Mouse (Mus musculus) lung, postnatal 4 days (tissue): ENCODE results near the gene Eif2b5.

ENCODE experiments used
- DNase-seq, 2 experiments: peaks; one replicate each; pipeline ENCODE4 v3.0.0; 2021

Eif2b5 gene

GRCm38 (mm10) chr16:20537601-20538320, 39.1 kb downstream of the Eif2b5 start:
- no peak for DNase-seq

- no peak for DNase-seq
Observed at GRCm38 (mm10) chr16:20539649-20540048, 41.0 kb downstream of the Eif2b5 start.

GRCm38 (mm10) chr16:20540438-20540837, 41.8 kb downstream of the Eif2b5 start:
- DNase-seq, result no peak

GRCm38 (mm10) chr16:20545696-20546095, 47.1 kb downstream of the Eif2b5 start:
- no peak for DNase-seq

- no peak for DNase-seq
Observed at GRCm38 (mm10) chr16:20547423-20547822, 48.8 kb downstream of the Eif2b5 start.

- DNase-seq, result peak; percentile 99
Observed at GRCm38 (mm10) chr16:20548096-20548948, 49.7 kb downstream of the Eif2b5 start, which contains the start of gene Abcf3. TSS of gene Abcf3 (plus strand) at chr16:20548577.

GRCm38 (mm10) chr16:20549161-20549560, 50.5 kb downstream of the Eif2b5 start:
- DNase-seq, result no peak

GRCm38 (mm10) chr16:20551691-20552090, 53.1 kb downstream of the Eif2b5 start:
- no peak for DNase-seq

GRCm38 (mm10) chr16:20552594-20552993, 54.0 kb downstream of the Eif2b5 start:
- DNase-seq, result no peak

- DNase-seq, result no peak
Observed at GRCm38 (mm10) chr16:20555000-20555399, 56.4 kb downstream of the Eif2b5 start.

GRCm38 (mm10) chr16:20557381-20557780, 58.8 kb downstream of the Eif2b5 start:
- no peak for DNase-seq
